Comparison of ENCODE assay signal across 28 mouse cellular contexts in the genomic region with DNA sequence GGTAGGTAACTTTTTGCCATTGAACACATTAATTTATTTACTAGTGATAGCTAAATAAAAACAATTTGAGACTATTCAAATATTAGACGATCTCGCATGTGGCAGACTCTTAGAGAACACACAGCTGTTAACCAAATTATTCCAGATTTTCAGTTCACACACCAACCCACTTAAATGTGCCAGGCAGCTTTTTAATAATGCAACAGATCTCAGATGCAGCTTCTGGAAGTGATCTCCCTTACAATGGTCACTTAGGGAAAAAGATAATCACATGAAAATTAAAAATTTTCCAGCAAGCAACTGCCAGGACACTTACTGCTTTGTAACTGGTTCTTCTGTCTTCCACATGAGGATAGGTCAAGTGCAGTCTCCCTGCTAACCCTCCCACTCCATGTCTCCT.
A peak's percentile ranks its signal among the peaks of the same experiment; 100 is the strongest.
DNase-seq lines count a peak whose midpoint lies in the region; ATAC-seq lines count a peak whose summit lies in the region.
"Had no signal": no experiment of that assay in that cellular context is flagged by ENCODE, and none has a peak within 500 bp of the region (broad histone marks: within the 10 kb centered on the region; RNA-seq: fewer than 3 reads in every experiment).

No protein-coding gene starts in this region.

- H3K4me1 ChIP-seq in hindbrain, embryonic 12.5 days: no peaks in the 10 kb centered on the region
- 0 out of 2 replicates have a peak, but pooled peaks cover 4% of the 10 kb centered on the region for H3K4me1 ChIP-seq in hindbrain, embryonic 13.5 days (replicated peaks)
- no peaks in the 10 kb centered on the region for H3K4me1 ChIP-seq in neural tube, embryonic 14.5 days (ENCODE audit: control insufficient read depth, insufficient read depth, low read length)
- H3K4me1 ChIP-seq in neural tube, embryonic 15.5 days: no peaks in the 10 kb centered on the region
- H3K4me1 ChIP-seq in kidney, embryonic 15.5 days: no peaks in the 10 kb centered on the region
- H3K4me1 ChIP-seq: forebrain, embryonic 10.5 days; forebrain, embryonic 13.5 days; heart, embryonic 10.5 days; heart, embryonic 13.5 days had no signal

- no peaks in the 10 kb centered on the region for H3K27me3 ChIP-seq in hindbrain, embryonic 12.5 days
- H3K27me3 ChIP-seq in hindbrain, embryonic 13.5 days: no peaks in the 10 kb centered on the region
- no peaks in the 10 kb centered on the region for H3K27me3 ChIP-seq in neural tube, embryonic 14.5 days (ENCODE audit: control insufficient read depth, insufficient read depth, low read length)
- no peaks in the 10 kb centered on the region for H3K27me3 ChIP-seq in neural tube, embryonic 15.5 days (replicated peaks)
- H3K27me3 ChIP-seq in kidney, embryonic 15.5 days: no peaks in the 10 kb centered on the region
- H3K27me3 ChIP-seq: CH12.LX; forebrain, embryonic 13.5 days; heart, embryonic 13.5 days; Patski had no signal

- no peaks in the 10 kb centered on the region for H3K36me3 ChIP-seq in hindbrain, embryonic 12.5 days
- no peaks in the 10 kb centered on the region for H3K36me3 ChIP-seq in hindbrain, embryonic 13.5 days
- no peaks in the 10 kb centered on the region for H3K36me3 ChIP-seq in neural tube, embryonic 14.5 days (ENCODE audit: control insufficient read depth, insufficient read depth, low read length)
- no peaks in the 10 kb centered on the region for H3K36me3 ChIP-seq in neural tube, embryonic 15.5 days
- H3K36me3 ChIP-seq in kidney, embryonic 15.5 days: no peaks in the 10 kb centered on the region
- H3K36me3 ChIP-seq: forebrain, embryonic 10.5 days; G1E; heart, embryonic 10.5 days; heart, embryonic 13.5 days had no signal

- no peak overlapping the region for H3K27ac ChIP-seq in hindbrain, embryonic 12.5 days
- H3K27ac ChIP-seq in hindbrain, embryonic 13.5 days: no peak overlapping the region
- no peak overlapping the region for H3K27ac ChIP-seq in neural tube, embryonic 14.5 days (ENCODE audit: low read depth, low read length)
- no peak overlapping the region for H3K27ac ChIP-seq in neural tube, embryonic 15.5 days (replicated peaks)
- no peak overlapping the region for H3K27ac ChIP-seq in kidney, embryonic 15.5 days
- H3K27ac ChIP-seq: forebrain, embryonic 10.5 days; forebrain, embryonic 13.5 days; heart, adult 2 months; heart, embryonic 10.5 days; heart, embryonic 13.5 days had no signal

- peak; percentile 5 for DNase-seq in layer of hippocampus, adult 9-11 months
- no peak for DNase-seq in layer of hippocampus, postnatal 25 days (ENCODE audit: extremely low spot score in 1 of 2, low spot score in 1 of 2)
- DNase-seq: adrenal gland, postnatal 10 days; adrenal gland, postnatal 36 days; B cell, adult 2 months; cerebellum, adult 11-12 months; cerebellum, adult 9-10 months; cerebellum, postnatal 14 days; gastrocnemius, postnatal 10 days; gastrocnemius, postnatal 36 days; heart, adult 2 months; heart, postnatal 14 days; heart, postnatal 4 days had no signal

- no peak overlapping the region for H3K4me2 ChIP-seq in hindbrain, embryonic 12.5 days (replicated peaks)
- no peak overlapping the region for H3K4me2 ChIP-seq in hindbrain, embryonic 13.5 days
- H3K4me2 ChIP-seq in neural tube, embryonic 14.5 days (ENCODE audit: low read depth, low read length): no peak overlapping the region
- no peak overlapping the region for H3K4me2 ChIP-seq in neural tube, embryonic 15.5 days
- H3K4me2 ChIP-seq in kidney, embryonic 15.5 days: no peak overlapping the region
- H3K4me2 ChIP-seq: forebrain, embryonic 13.5 days; heart, embryonic 13.5 days had no signal

- ATAC-seq in hindbrain, embryonic 12.5 days (ENCODE audit: low FRiP score): peak; percentile 43; the same call in 1 of the 2 replicates
- ATAC-seq in hindbrain, embryonic 13.5 days (ENCODE audit: low FRiP score): no peak; the same call in 1 of the 2 replicates
- peak; percentile 73; the same call in 1 of the 2 replicates for ATAC-seq in neural tube, embryonic 14.5 days (ENCODE audit: low read depth)
- ATAC-seq in neural tube, embryonic 15.5 days (ENCODE audit: low FRiP score): no peak
- no peak for ATAC-seq in kidney, embryonic 15.5 days (replicated peaks; ENCODE audit: low FRiP score)
- ATAC-seq: forebrain, embryonic 13.5 days; forebrain, embryonic 16.5 days; hindbrain, embryonic 16.5 days; inflammation-experienced regulatory T-cells, adult 6 months; Patski had no signal

- H3K4me3 ChIP-seq in hindbrain, embryonic 12.5 days: no peak overlapping the region
- H3K4me3 ChIP-seq in hindbrain, embryonic 13.5 days: no peak overlapping the region
- no peak overlapping the region for H3K4me3 ChIP-seq in neural tube, embryonic 14.5 days (ENCODE audit: low read depth, low read length)
- no peak overlapping the region for H3K4me3 ChIP-seq in neural tube, embryonic 15.5 days (replicated peaks)
- no peak overlapping the region for H3K4me3 ChIP-seq in kidney, embryonic 15.5 days (replicated peaks)
- H3K4me3 ChIP-seq: forebrain, embryonic 10.5 days; forebrain, embryonic 13.5 days; heart, adult 2 months; heart, embryonic 10.5 days; heart, embryonic 13.5 days had no signal

- H3K9ac ChIP-seq in hindbrain, embryonic 12.5 days: no peak overlapping the region
- no peak overlapping the region for H3K9ac ChIP-seq in hindbrain, embryonic 13.5 days
- H3K9ac ChIP-seq in neural tube, embryonic 14.5 days (replicated peaks; ENCODE audit: low read depth, low read length): no peak overlapping the region
- H3K9ac ChIP-seq in neural tube, embryonic 15.5 days (replicated peaks): no peak overlapping the region
- no peak overlapping the region for H3K9ac ChIP-seq in kidney, embryonic 15.5 days
- H3K9ac ChIP-seq: forebrain, embryonic 13.5 days; heart, embryonic 13.5 days had no signal

- H3K9me3 ChIP-seq in hindbrain, embryonic 12.5 days (replicated peaks): no peaks in the 10 kb centered on the region
- no peaks in the 10 kb centered on the region for H3K9me3 ChIP-seq in hindbrain, embryonic 13.5 days
- H3K9me3 ChIP-seq in neural tube, embryonic 14.5 days (ENCODE audit: control insufficient read depth, low read length): no peaks in the 10 kb centered on the region
- H3K9me3 ChIP-seq in neural tube, embryonic 15.5 days (replicated peaks): no peaks in the 10 kb centered on the region
- H3K9me3 ChIP-seq in kidney, embryonic 15.5 days (replicated peaks): no peaks in the 10 kb centered on the region
- H3K9me3 ChIP-seq: forebrain, embryonic 10.5 days; forebrain, embryonic 13.5 days; G1E; heart, embryonic 10.5 days; heart, embryonic 13.5 days had no signal

- 83% methylated on average over 2 of the region's 2 CpGs for WGBS in hindbrain, embryonic 12.5 days
- 94% methylated on average over 2 of the region's 2 CpGs for WGBS in hindbrain, embryonic 13.5 days
- 59% methylated on average over 2 of the region's 2 CpGs for WGBS in neural tube, embryonic 14.5 days
- 59% methylated on average over 2 of the region's 2 CpGs for WGBS in neural tube, embryonic 15.5 days
- 87% methylated on average over 2 of the region's 2 CpGs for WGBS in kidney, embryonic 15.5 days

Comparison
In these comparisons a context has a peak if more than half of its experiments do, and no peak if none do; other contexts are left out.
1. ATAC-seq: peak in hindbrain, embryonic 12.5 days (single experiment) and neural tube, embryonic 14.5 days (single experiment); none in hindbrain, embryonic 13.5 days (single experiment), neural tube, embryonic 15.5 days (single experiment) and kidney, embryonic 15.5 days (single experiment).